Mouse (Mus musculus): ENCODE results near the gene Cmya5. TPM values are rescaled to one million over a fixed set of nuclear protein-coding genes. Genes with fewer than 3 reads are reported as not detected.

The Cmya5 gene
- polyA plus RNA-seq, 1 experiment = 0.50 TPM

GRCm38 (mm10) chr13:93177571-93177970, 33.0 kb upstream of the Cmya5 start:
- Histone ChIP-seq H3K27ac (ENCODE audit: control insufficient read depth, insufficient read depth, low read depth, low read length, poor library complexity) (no peak overlapping the region), H3K4me1 (ENCODE audit: control insufficient read depth, insufficient read depth, low read length) (no peaks in the 10 kb centered on the region), H3K4me3 (replicated peaks; ENCODE audit: control insufficient read depth, low read depth, low read length) (no peak overlapping the region)
- TF ChIP-seq POLR2A (IDR thresholded peaks at IDR 0.05; ENCODE audit: borderline replicate concordance, control insufficient read depth, low read depth, low read length) (no peak), CTCF (IDR thresholded peaks at IDR 0.05; ENCODE audit: control insufficient read depth, insufficient read depth, low read length) (no peak)

GRCm38 (mm10) chr13:93163303-93163702, 18.8 kb upstream of the Cmya5 start:
- Histone ChIP-seq H3K4me1 (ENCODE audit: control insufficient read depth, insufficient read depth, low read length) (no peaks in the 10 kb centered on the region), H3K4me3 (replicated peaks; ENCODE audit: control insufficient read depth, low read depth, low read length) (no peak overlapping the region), H3K27ac (ENCODE audit: control insufficient read depth, insufficient read depth, low read depth, low read length, poor library complexity) (no peak overlapping the region)
- no peak for TF ChIP-seq CTCF (IDR thresholded peaks at IDR 0.05; ENCODE audit: control insufficient read depth, insufficient read depth, low read length)
- TF ChIP-seq POLR2A (IDR thresholded peaks at IDR 0.05; ENCODE audit: borderline replicate concordance, control insufficient read depth, low read depth, low read length) = no peak
- 91% methylated on average over 4 of the region's 4 CpGs for WGBS

GRCm38 (mm10) chr13:93162456-93162855, 17.9 kb upstream of the Cmya5 start:
- Histone ChIP-seq H3K4me3 (replicated peaks; ENCODE audit: control insufficient read depth, low read depth, low read length) (no peak overlapping the region), H3K27ac (ENCODE audit: control insufficient read depth, insufficient read depth, low read depth, low read length, poor library complexity) (no peak overlapping the region), H3K4me1 (ENCODE audit: control insufficient read depth, insufficient read depth, low read length) (no peaks in the 10 kb centered on the region)
- TF ChIP-seq POLR2A (IDR thresholded peaks at IDR 0.05; ENCODE audit: borderline replicate concordance, control insufficient read depth, low read depth, low read length) (no peak), CTCF (IDR thresholded peaks at IDR 0.05; ENCODE audit: control insufficient read depth, insufficient read depth, low read length) (no peak)

- Histone ChIP-seq H3K27ac (ENCODE audit: control insufficient read depth, insufficient read depth, low read depth, low read length, poor library complexity) (no peak overlapping the region), H3K4me3 (replicated peaks; ENCODE audit: control insufficient read depth, low read depth, low read length) (no peak overlapping the region), H3K4me1 (ENCODE audit: control insufficient read depth, insufficient read depth, low read length) (no peaks in the 10 kb centered on the region)
- TF ChIP-seq POLR2A (IDR thresholded peaks at IDR 0.05; ENCODE audit: borderline replicate concordance, control insufficient read depth, low read depth, low read length) (no peak), CTCF (IDR thresholded peaks at IDR 0.05; ENCODE audit: control insufficient read depth, insufficient read depth, low read length) (no peak)
- 76% methylated on average over 6 of the region's 6 CpGs for WGBS
These were observed 13.7 kb upstream of the Cmya5 start for GRCm38 (mm10) chr13:93158261-93158660.

GRCm38 (mm10) chr13:93153280-93153679, 8.8 kb upstream of the Cmya5 start:
- no peaks in the 10 kb centered on the region for H3K4me1 ChIP-seq (ENCODE audit: control insufficient read depth, insufficient read depth, low read length)
- H3K4me3 ChIP-seq (replicated peaks; ENCODE audit: control insufficient read depth, low read depth, low read length) = no peak overlapping the region
- 89% methylated on average over 1 of the region's 1 CpGs for WGBS
- no peak overlapping the region for H3K27ac ChIP-seq (ENCODE audit: control insufficient read depth, insufficient read depth, low read depth, low read length, poor library complexity)
- TF ChIP-seq POLR2A (IDR thresholded peaks at IDR 0.05; ENCODE audit: borderline replicate concordance, control insufficient read depth, low read depth, low read length) (no peak), CTCF (IDR thresholded peaks at IDR 0.05; ENCODE audit: control insufficient read depth, insufficient read depth, low read length) (no peak)

- no peaks in the 10 kb centered on the region; the same call in 1 of the 2 replicates for H3K4me1 ChIP-seq (ENCODE audit: control insufficient read depth, insufficient read depth, low read length)
- WGBS = 40% methylated on average over 11 of the region's 11 CpGs
- no peak overlapping the region for H3K27ac ChIP-seq (ENCODE audit: control insufficient read depth, insufficient read depth, low read depth, low read length, poor library complexity)
- H3K4me3 ChIP-seq (replicated peaks; ENCODE audit: control insufficient read depth, low read depth, low read length) = no peak overlapping the region
- TF ChIP-seq POLR2A (IDR thresholded peaks at IDR 0.05; ENCODE audit: borderline replicate concordance, control insufficient read depth, low read depth, low read length) (no peak), CTCF (IDR thresholded peaks at IDR 0.05; ENCODE audit: control insufficient read depth, insufficient read depth, low read length) (no peak)
These were observed 673 bp downstream of the Cmya5 start for GRCm38 (mm10) chr13:93143819-93144283.

GRCm38 (mm10) chr13:93141184-93141583, 3.3 kb downstream of the Cmya5 start:
- WGBS = 89% methylated on average over 6 of the region's 6 CpGs
- H3K4me3 ChIP-seq (replicated peaks; ENCODE audit: control insufficient read depth, low read depth, low read length) = no peak overlapping the region
- TF ChIP-seq POLR2A (IDR thresholded peaks at IDR 0.05; ENCODE audit: borderline replicate concordance, control insufficient read depth, low read depth, low read length) (no peak), CTCF (IDR thresholded peaks at IDR 0.05; ENCODE audit: control insufficient read depth, insufficient read depth, low read length) (no peak)
- H3K4me1 ChIP-seq (ENCODE audit: control insufficient read depth, insufficient read depth, low read length) = no peaks in the 10 kb centered on the region; the same call in 1 of the 2 replicates
- no peak overlapping the region for H3K27ac ChIP-seq (ENCODE audit: control insufficient read depth, insufficient read depth, low read depth, low read length, poor library complexity)

- TF ChIP-seq POLR2A (IDR thresholded peaks at IDR 0.05; ENCODE audit: borderline replicate concordance, control insufficient read depth, low read depth, low read length) (no peak), CTCF (IDR thresholded peaks at IDR 0.05; ENCODE audit: control insufficient read depth, insufficient read depth, low read length) (no peak)
- 74% methylated on average over 1 of the region's 1 CpGs for WGBS
- no peak overlapping the region for H3K27ac ChIP-seq (ENCODE audit: control insufficient read depth, insufficient read depth, low read depth, low read length, poor library complexity)
- no peaks in the 10 kb centered on the region for H3K4me1 ChIP-seq (ENCODE audit: control insufficient read depth, insufficient read depth, low read length)
- no peak overlapping the region for H3K4me3 ChIP-seq (replicated peaks; ENCODE audit: control insufficient read depth, low read depth, low read length)
These were observed 6.5 kb downstream of the Cmya5 start for GRCm38 (mm10) chr13:93138059-93138458.

- Histone ChIP-seq H3K27ac (ENCODE audit: control insufficient read depth, insufficient read depth, low read depth, low read length, poor library complexity) (no peak overlapping the region), H3K4me1 (ENCODE audit: control insufficient read depth, insufficient read depth, low read length) (no peaks in the 10 kb centered on the region), H3K4me3 (replicated peaks; ENCODE audit: control insufficient read depth, low read depth, low read length) (no peak overlapping the region)
- 89% methylated on average over 7 of the region's 7 CpGs for WGBS
- no peak for TF ChIP-seq POLR2A (IDR thresholded peaks at IDR 0.05; ENCODE audit: borderline replicate concordance, control insufficient read depth, low read depth, low read length)
- TF ChIP-seq CTCF (IDR thresholded peaks at IDR 0.05; ENCODE audit: control insufficient read depth, insufficient read depth, low read length) = no peak
These were observed 7.4 kb downstream of the Cmya5 start for GRCm38 (mm10) chr13:93137098-93137497.

Data from bone marrow, adult 2 months (tissue).